Mouse (Mus musculus) embryonic facial prominence, embryonic 14.5 days (tissue): Measurements from ENCODE around the gene Pip5k1c. TPM values are rescaled to one million over a fixed set of nuclear protein-coding genes. Genes with fewer than 3 reads are reported as not detected.
A peak's percentile ranks its signal among the peaks of the same experiment; 100 is the strongest.

Source experiments
- ATAC-seq: fragments of 200-750 bp; cut with Nextera tagmentation; 2 replicates; pipeline ENCODE4 v1.8.0; 2017; ENCODE audit warnings: low read depth, moderate number of reproducible peaks, moderate TSS enrichment
- DNase-seq: peaks from one replicate; pipeline ENCODE4 v3.0.0-alpha.2; 2015; ENCODE audit warnings: low spot score
- H3K27ac ChIP-seq: fragments of 300-500 bp; sonication (generic); replicated peaks from 2 replicates; pipeline ENCODE4 v1.5.1; 2014; ENCODE audit warnings: low read depth, mild to moderate bottlenecking, low read length, moderate library complexity
- H3K27me3 ChIP-seq: fragments of 300-500 bp; sonication (generic); replicated peaks from 2 replicates; pipeline ENCODE4 v1.6.1; 2014; ENCODE audit warnings: low read length; ENCODE audit not compliant: control insufficient read depth, insufficient read depth
- H3K36me3 ChIP-seq: fragments of 300-500 bp; sonication (generic); 2 replicates; pipeline ENCODE4 v1.6.1; 2014; ENCODE audit warnings: low read length, mixed read lengths; ENCODE audit not compliant: control insufficient read depth, insufficient read depth
- H3K4me1 ChIP-seq: fragments of 300-500 bp; sonication (generic); 2 replicates; pipeline ENCODE4 v1.6.1; 2014; ENCODE audit warnings: antibody characterized with exemption, low read length; ENCODE audit not compliant: control insufficient read depth, insufficient read depth
- H3K4me2 ChIP-seq: fragments of 300-500 bp; sonication (generic); 2 replicates; pipeline ENCODE4 v1.6.1; 2014; ENCODE audit warnings: low read depth, mild to moderate bottlenecking, low read length, moderate library complexity, mixed read lengths
- H3K4me3 ChIP-seq: fragments of 300-500 bp; sonication (generic); 2 replicates; pipeline ENCODE4 v1.5.1; 2014; ENCODE audit warnings: low read depth, mild to moderate bottlenecking, low read length
- H3K9ac ChIP-seq: fragments of 300-500 bp; sonication (generic); 2 replicates; pipeline ENCODE4 v1.6.1; 2014; ENCODE audit warnings: low read depth, mild to moderate bottlenecking, low read length, moderate library complexity, mixed read lengths
- H3K9me3 ChIP-seq: fragments of 300-500 bp; sonication (generic); 2 replicates; pipeline ENCODE4 v1.6.1; 2016; ENCODE audit warnings: low read length; ENCODE audit not compliant: control insufficient read depth
- WGBS: fragments of 180-500 bp; shearing (Covaris S2); extraction: QIAGEN DNeasy Blood & Tissue Kit; methylation state at CpG from one replicate; pipeline ENCODE4 v1.1.7; 2014; 5-methylcytosine and 5-hydroxymethylcytosine counted together
- polyA plus RNA-seq: library from polyadenylated mRNA; unstranded; fragments of >200 nt; fragmentation: Nextera tagmentation; extraction: Ambion mirVana; gene quantifications from 2 replicates; pipeline ENCODE4 v1.2.1, GENCODE M21; 2014

The Pip5k1c gene
- polyA plus RNA-seq, 1 experiment from 2014 or later = 48.4 TPM

- H3K27ac ChIP-seq = no peak overlapping the region
- no peak overlapping the region for H3K4me3 ChIP-seq
- H3K4me2 ChIP-seq = no peak overlapping the region
- H3K9ac ChIP-seq = no peak overlapping the region
- H3K4me1 ChIP-seq = 0 out of 2 replicates have a peak, but pooled peaks cover 5% of the 10 kb centered on the region
- no peak for DNase-seq
- 93% methylated on average over 13 of the region's 13 CpGs for WGBS
- no peak for ATAC-seq
- H3K27me3 ChIP-seq = no peaks in the 10 kb centered on the region
- H3K36me3 ChIP-seq = peaks cover 90% of the 10 kb centered on the region
- no peaks in the 10 kb centered on the region for H3K9me3 ChIP-seq
Observed at GRCm38 (mm10) chr10:81313581-81313980, 20.8 kb downstream of the Pip5k1c start.

DNA sequence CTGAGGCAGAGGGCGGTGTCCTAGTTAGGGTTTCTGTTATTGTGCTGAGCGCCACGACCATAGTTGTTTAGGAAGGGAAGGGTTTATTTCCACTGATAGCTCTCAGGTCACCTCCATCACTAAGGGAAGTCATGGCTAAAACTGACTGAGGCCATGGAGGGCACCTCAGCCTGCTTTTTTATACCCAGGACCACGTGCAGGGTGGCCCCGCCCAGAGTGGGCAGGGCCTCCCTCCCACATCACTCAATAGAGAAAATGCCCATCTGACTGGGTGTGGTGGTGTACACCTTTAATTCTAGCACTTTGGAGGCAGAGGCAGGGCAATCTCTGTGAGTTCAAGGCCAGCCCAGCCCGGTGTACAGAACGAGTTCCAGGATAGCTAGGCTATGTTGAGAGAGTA lies 21.4 kb downstream of the Pip5k1c start:
- 78% methylated on average over 7 of the region's 7 CpGs for WGBS
- ATAC-seq (no peak), DNase-seq (no peak)
- no peaks in the 10 kb centered on the region for H3K27me3 ChIP-seq
- H3K27ac ChIP-seq = no peak overlapping the region
- H3K9ac ChIP-seq = no peak overlapping the region
- no peaks in the 10 kb centered on the region for H3K9me3 ChIP-seq
- H3K4me1 ChIP-seq = 0 out of 2 replicates have a peak, but pooled peaks cover 5% of the 10 kb centered on the region
- no peak overlapping the region for H3K4me3 ChIP-seq
- no peak overlapping the region for H3K4me2 ChIP-seq
- peaks cover 87% of the 10 kb centered on the region for H3K36me3 ChIP-seq

DNA sequence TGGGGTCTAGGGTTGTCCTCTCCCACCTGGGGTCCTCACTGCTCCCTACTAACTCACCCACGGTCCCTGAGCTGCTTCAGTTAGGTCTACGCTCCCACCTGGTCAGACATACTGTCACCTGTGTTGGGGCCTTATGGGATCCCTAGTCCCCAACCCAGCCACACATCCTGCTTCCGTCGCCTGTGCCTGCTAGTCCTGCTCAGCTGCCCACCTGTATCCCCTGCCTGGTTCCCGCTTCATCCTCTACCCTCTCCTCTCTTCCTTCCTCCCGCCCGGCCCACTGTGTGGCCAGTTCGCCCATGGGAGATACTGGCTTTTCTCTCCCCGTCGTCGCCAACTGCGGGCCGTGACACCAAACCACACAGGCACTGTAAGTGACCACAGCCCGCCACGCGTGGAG lies 22.8 kb downstream of the Pip5k1c start:
- DNase-seq = no peak
- WGBS = 91% methylated on average over 16 of the region's 16 CpGs
- peaks cover 73% of the 10 kb centered on the region for H3K36me3 ChIP-seq

DNA sequence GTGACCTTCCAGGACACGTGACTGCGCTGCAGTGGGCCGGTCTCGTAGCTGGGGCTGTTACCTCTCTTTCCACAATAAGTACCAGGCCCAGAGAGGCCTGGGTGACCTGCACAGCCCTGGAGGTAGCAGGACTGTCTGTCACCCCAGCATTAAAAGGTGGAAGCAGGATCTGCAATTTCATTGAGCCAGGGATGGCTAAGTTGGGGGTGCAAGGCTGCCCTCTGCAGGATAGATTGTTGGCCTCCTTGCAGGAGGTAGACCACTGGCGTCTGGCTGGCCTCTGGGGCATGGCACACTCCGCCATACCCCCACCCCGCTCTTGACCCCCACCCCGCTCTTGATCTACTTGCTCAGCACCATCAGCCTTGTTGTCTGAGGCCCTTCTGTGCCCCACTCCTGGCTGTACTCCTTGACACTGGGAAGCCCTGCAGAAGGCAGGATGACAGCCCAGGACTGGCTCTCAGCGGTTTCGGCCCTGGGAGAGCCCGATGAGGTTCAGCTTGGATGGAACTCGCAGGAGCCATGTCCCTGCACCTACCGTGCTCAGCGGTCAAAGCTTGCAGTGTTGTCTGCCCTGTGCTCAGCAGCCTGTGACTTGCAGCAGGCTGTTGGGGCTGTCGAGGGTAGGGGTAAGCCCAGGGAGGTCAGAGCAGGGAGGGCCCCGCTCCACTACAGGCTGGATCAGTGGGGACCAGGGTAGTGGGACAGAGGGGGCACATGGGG lies 23.7 kb downstream of the Pip5k1c start:
- ATAC-seq (no peak), DNase-seq (no peak)
- H3K4me1 ChIP-seq = peaks cover 12% of the 10 kb centered on the region; the same call in 1 of the 2 replicates
- H3K27ac ChIP-seq = peak overlapping the region; percentile 39
- WGBS = 43% methylated on average over 13 of the region's 16 CpGs
- H3K4me3 ChIP-seq = peak overlapping the region; percentile 25
- peak overlapping the region; percentile 56 for H3K4me2 ChIP-seq
- H3K9ac ChIP-seq = peak overlapping the region; percentile 47
- H3K9me3 ChIP-seq = no peaks in the 10 kb centered on the region
- peaks cover 64% of the 10 kb centered on the region for H3K36me3 ChIP-seq
- no peaks in the 10 kb centered on the region for H3K27me3 ChIP-seq

More for the DNA sequence above, 22.8 kb downstream of the Pip5k1c start:
- Histone ChIP-seq H3K27me3 (no peaks in the 10 kb centered on the region), H3K4me2 (no peak overlapping the region), H3K4me3 (no peak overlapping the region), H3K4me1 (peaks cover 12% of the 10 kb centered on the region; the same call in 1 of the 2 replicates), H3K27ac (no peak overlapping the region), H3K9ac (no peak overlapping the region), H3K9me3 (no peaks in the 10 kb centered on the region)
- no peak for ATAC-seq

GRCm38 (mm10) chr10:81317273-81317672 lies 24.5 kb downstream of the Pip5k1c start:
- no peaks in the 10 kb centered on the region for H3K27me3 ChIP-seq
- peaks cover 58% of the 10 kb centered on the region for H3K36me3 ChIP-seq
- H3K4me2 ChIP-seq = peak overlapping the region; percentile 56
- H3K4me1 ChIP-seq = peaks cover 12% of the 10 kb centered on the region; the same call in 1 of the 2 replicates
- ATAC-seq (no peak), DNase-seq (peak; percentile 81)
- H3K9ac ChIP-seq = peak overlapping the region; percentile 47
- 22% methylated on average over 17 of the region's 20 CpGs for WGBS
- peak overlapping the region; percentile 25 for H3K4me3 ChIP-seq
- H3K9me3 ChIP-seq = no peaks in the 10 kb centered on the region
- no peak overlapping the region for H3K27ac ChIP-seq

DNA sequence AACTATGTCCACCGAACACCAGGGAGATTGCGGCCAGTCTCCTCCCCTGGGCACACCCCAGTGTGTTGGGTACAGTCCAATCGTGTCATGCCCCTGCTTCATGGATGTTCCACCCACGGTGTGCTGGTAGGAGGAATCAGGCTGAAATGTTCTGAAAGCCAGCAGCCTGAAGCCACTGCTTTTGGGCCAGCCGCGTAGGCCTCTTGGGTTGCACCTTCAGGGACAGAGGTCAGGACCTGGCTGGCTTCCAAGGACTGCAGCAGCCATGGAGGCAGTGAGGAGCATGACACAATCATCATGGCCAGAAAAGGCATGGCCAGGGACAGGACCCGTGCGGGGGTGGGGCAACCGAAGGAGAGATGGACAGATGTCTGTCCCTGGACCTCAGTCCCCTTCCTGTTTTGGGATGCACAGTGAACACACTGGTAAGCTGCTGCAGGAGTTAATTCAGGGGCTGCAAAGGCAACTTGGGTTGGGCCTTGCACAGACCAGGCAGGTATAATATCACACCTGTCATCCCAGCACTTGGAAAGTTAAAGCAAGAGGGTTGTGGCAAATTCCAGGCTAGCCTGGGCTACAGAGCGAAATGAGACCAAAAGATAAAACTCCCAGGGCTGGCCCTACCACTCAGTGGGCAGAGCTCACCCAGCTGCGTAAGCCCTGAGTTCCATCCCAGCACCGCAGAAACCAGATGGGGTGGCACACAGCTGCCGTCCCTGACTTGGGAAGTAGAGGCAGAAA lies 26.0 kb downstream of the Pip5k1c start:
- Histone ChIP-seq H3K4me1 (peaks cover 12% of the 10 kb centered on the region; the same call in 1 of the 2 replicates), H3K4me2 (peak overlapping the region; percentile 72), H3K4me3 (no peak overlapping the region; the same call in 1 of the 2 replicates), H3K36me3 (peaks cover 58% of the 10 kb centered on the region), H3K9ac (0 out of 2 replicates have a peak overlapping the region, but pooled peaks have one; percentile 34), H3K27ac (peak overlapping the region; percentile 93; the same call in 1 of the 2 replicates), H3K9me3 (no peaks in the 10 kb centered on the region), H3K27me3 (no peaks in the 10 kb centered on the region)
- DNase-seq (no peak), ATAC-seq (no peak)
- WGBS = 85% methylated on average over 13 of the region's 13 CpGs

DNA sequence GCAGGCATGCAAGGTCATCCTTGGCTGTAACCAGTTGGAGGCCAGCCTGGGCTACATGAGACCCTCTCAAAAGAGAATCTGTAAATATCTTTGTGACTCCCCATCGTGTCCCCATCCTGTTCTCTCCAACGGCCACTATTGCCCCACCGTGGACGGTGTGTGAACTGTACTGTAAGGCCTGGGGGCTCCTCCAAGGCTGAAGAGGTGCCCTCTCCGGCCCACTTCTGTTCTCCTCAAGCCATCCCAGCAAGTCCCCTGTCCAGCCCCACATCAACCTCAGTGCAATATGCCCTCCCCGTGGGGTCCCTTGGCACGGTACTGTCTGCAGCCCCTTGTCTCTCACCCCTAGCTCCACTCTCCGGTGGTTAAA lies 26.6 kb downstream of the Pip5k1c start:
- Histone ChIP-seq H3K4me1 (peaks cover 12% of the 10 kb centered on the region; the same call in 1 of the 2 replicates), H3K9me3 (no peaks in the 10 kb centered on the region), H3K27me3 (no peaks in the 10 kb centered on the region), H3K9ac (peak overlapping the region; percentile 66), H3K4me2 (peak overlapping the region; percentile 72), H3K4me3 (peak overlapping the region; percentile 97), H3K36me3 (peaks cover 58% of the 10 kb centered on the region), H3K27ac (peak overlapping the region; percentile 93)
- no peak for ATAC-seq
- WGBS = 33% methylated on average over 8 of the region's 8 CpGs
- no peak for DNase-seq

GRCm38 (mm10) chr10:81319741-81320549 lies 27.2 kb downstream of the Pip5k1c start:
- Histone ChIP-seq H3K4me1 (peaks cover 12% of the 10 kb centered on the region; the same call in 1 of the 2 replicates), H3K27ac (peak overlapping the region; percentile 93), H3K36me3 (peaks cover 58% of the 10 kb centered on the region), H3K9ac (peak overlapping the region; percentile 66), H3K4me2 (peak overlapping the region; percentile 72), H3K27me3 (no peaks in the 10 kb centered on the region), H3K4me3 (peak overlapping the region; percentile 97), H3K9me3 (no peaks in the 10 kb centered on the region)
- WGBS = under 1% methylated on average over 38 of the region's 38 CpGs
- DNase-seq = peak; percentile 99
- ATAC-seq = no peak
